Mouse (Mus musculus): ENCODE measurements around the gene Ifitm10. TPM values are rescaled to one million over a fixed set of nuclear protein-coding genes. Genes with fewer than 3 reads are reported as not detected.
"Not testable (repeated sequence)": the region's sequence is repeated elsewhere in the genome, so short reads cannot be mapped to it uniquely, and the experiment has no call there.

The Ifitm10 gene
- total RNA-seq (2021) = 10 to 100 TPM; 36.8 to 37.1 TPM
- long read RNA-seq, transcript Ifitm10-202 (3 exons, 1,158 nt) = major isoform, 23 of 34 reads
- long read RNA-seq, partial matches to known transcripts = 3 of 34 reads
- long read RNA-seq, other reads (novel, unspliced or antisense) = 8 of 34 reads

- DNase-seq (ENCODE audit: low spot score in 2 of 2) = no peak
Measured at GRCm38 (mm10) chr7:142373641-142374412, at the start of gene Ifitm10. TSS of gene Ifitm10 (minus strand) at chr7:142373753.

GRCm38 (mm10) chr7:142421826-142422225 lies 48.3 kb upstream of the Ifitm10 start:
- DNase-seq (ENCODE audit: low spot score in 2 of 2) = no peak

- DNase-seq (ENCODE audit: low spot score in 2 of 2) = no peak
Measured at GRCm38 (mm10) chr7:142419887-142420286, 46.3 kb upstream of the Ifitm10 start.

GRCm38 (mm10) chr7:142418679-142419078 lies 45.1 kb upstream of the Ifitm10 start:
- DNase-seq (ENCODE audit: low spot score in 2 of 2) = no peak

GRCm38 (mm10) chr7:142418027-142418426 lies 44.5 kb upstream of the Ifitm10 start:
- DNase-seq (ENCODE audit: low spot score in 2 of 2) = no peak

- no peak for DNase-seq (ENCODE audit: low spot score in 2 of 2)
Measured at GRCm38 (mm10) chr7:142416225-142416624, 42.7 kb upstream of the Ifitm10 start.

- DNase-seq (ENCODE audit: low spot score in 2 of 2) = no peak
Measured at GRCm38 (mm10) chr7:142415314-142415713, 41.8 kb upstream of the Ifitm10 start.

- no peak for DNase-seq (ENCODE audit: low spot score in 2 of 2)
Measured at GRCm38 (mm10) chr7:142413285-142413684, 39.7 kb upstream of the Ifitm10 start.

- no peak for DNase-seq (ENCODE audit: low spot score in 2 of 2)
Measured at GRCm38 (mm10) chr7:142409603-142410002, 36.0 kb upstream of the Ifitm10 start.

GRCm38 (mm10) chr7:142408686-142409085 lies 35.1 kb upstream of the Ifitm10 start:
- no peak for DNase-seq (ENCODE audit: low spot score in 2 of 2)

GRCm38 (mm10) chr7:142407935-142408334 lies 34.4 kb upstream of the Ifitm10 start:
- no peak for DNase-seq (ENCODE audit: low spot score in 2 of 2)

- not testable (repeated sequence) for DNase-seq (ENCODE audit: low spot score in 2 of 2)
Measured at GRCm38 (mm10) chr7:142405134-142405533, 31.6 kb upstream of the Ifitm10 start.

GRCm38 (mm10) chr7:142403591-142403990 lies 30.0 kb upstream of the Ifitm10 start:
- DNase-seq (ENCODE audit: low spot score in 2 of 2) = no peak

GRCm38 (mm10) chr7:142400750-142401142 lies 27.2 kb upstream of the Ifitm10 start:
- DNase-seq (ENCODE audit: low spot score in 2 of 2) = no peak

- DNase-seq (ENCODE audit: low spot score in 2 of 2) = no peak
Measured at GRCm38 (mm10) chr7:142400112-142400749, 26.7 kb upstream of the Ifitm10 start.

GRCm38 (mm10) chr7:142399250-142399649 lies 25.7 kb upstream of the Ifitm10 start:
- DNase-seq (ENCODE audit: low spot score in 2 of 2) = no peak

- no peak for DNase-seq (ENCODE audit: low spot score in 2 of 2)
Measured at GRCm38 (mm10) chr7:142398052-142398451, 24.5 kb upstream of the Ifitm10 start.

- DNase-seq (ENCODE audit: low spot score in 2 of 2) = no peak
Measured at GRCm38 (mm10) chr7:142396611-142397010, 23.1 kb upstream of the Ifitm10 start.

GRCm38 (mm10) chr7:142395472-142395871 lies 21.9 kb upstream of the Ifitm10 start:
- DNase-seq (ENCODE audit: low spot score in 2 of 2) = no peak

GRCm38 (mm10) chr7:142394261-142395190 lies 21.0 kb upstream of the Ifitm10 start:
- DNase-seq (ENCODE audit: low spot score in 2 of 2) = no peak

GRCm38 (mm10) chr7:142393191-142393590 lies 19.6 kb upstream of the Ifitm10 start:
- no peak for DNase-seq (ENCODE audit: low spot score in 2 of 2)

Data from layer of hippocampus, adult 18-20 months (tissue).